Mouse (Mus musculus): ENCODE results near the gene Barhl1. TPM values are rescaled to one million over a fixed set of nuclear protein-coding genes. Genes with fewer than 3 reads are reported as not detected.

Gene Barhl1
- polyA plus RNA-seq, 1 experiment from 2014 or later = not detected

DNA sequence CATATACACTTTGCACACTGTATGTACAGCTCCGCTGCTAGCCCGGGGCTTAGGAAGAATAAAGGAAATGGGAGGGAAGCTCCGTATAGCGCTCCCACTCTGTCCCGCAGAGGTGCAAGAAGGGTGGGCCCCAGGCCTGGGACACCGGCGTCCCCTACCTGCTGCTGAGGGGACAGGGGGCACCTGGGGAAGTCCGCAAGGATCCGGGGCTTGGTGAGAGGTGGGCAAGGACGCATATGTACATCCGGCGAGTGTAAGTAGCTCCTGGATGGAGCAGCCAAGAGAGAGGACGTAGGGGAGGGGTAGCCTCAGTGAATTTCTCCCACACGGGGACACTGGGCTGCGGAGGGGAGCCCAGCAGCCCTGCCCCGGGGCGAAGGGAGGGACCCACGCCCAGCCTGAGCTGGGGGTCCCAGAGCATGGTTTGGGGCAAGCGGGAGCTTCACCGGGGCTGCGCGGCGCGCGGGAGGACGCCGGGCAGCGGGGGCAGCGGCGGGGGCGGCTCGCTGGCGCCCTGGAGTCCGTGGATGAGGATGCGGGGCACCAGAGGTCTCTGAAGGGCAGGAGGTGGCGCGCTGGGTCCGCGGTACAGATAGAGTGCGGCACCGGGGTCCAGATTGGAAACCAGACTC is 7.2 kb downstream of the Barhl1 start:
- Histone ChIP-seq H3K9me3 (ENCODE audit: control insufficient read depth) (no peaks in the 10 kb centered on the region), H3K27ac (ENCODE audit: low read depth, low read length) (no peak overlapping the region), H3K4me1 (replicated peaks; ENCODE audit: control insufficient read depth, insufficient read depth, low read length) (no peaks in the 10 kb centered on the region), H3K9ac (ENCODE audit: low read depth, low read length) (no peak overlapping the region), H3K27me3 (replicated peaks; ENCODE audit: control insufficient read depth, insufficient read depth, low read length) (peaks cover 68% of the 10 kb centered on the region), H3K4me3 (ENCODE audit: low read depth, low read length) (0 out of 2 replicates have a peak overlapping the region, but pooled peaks have one; percentile 2), H3K36me3 (ENCODE audit: control insufficient read depth, insufficient read depth) (peaks cover 11% of the 10 kb centered on the region; the same call in 1 of the 2 replicates), H3K4me2 (replicated peaks; ENCODE audit: low read depth) (no peak overlapping the region)
- TF ChIP-seq CTCF (IDR thresholded peaks at IDR 0.05; ENCODE audit: low read depth) = no peak
- no peak for ATAC-seq
- 1% methylated on average over 40 of the region's 41 CpGs for WGBS

DNA sequence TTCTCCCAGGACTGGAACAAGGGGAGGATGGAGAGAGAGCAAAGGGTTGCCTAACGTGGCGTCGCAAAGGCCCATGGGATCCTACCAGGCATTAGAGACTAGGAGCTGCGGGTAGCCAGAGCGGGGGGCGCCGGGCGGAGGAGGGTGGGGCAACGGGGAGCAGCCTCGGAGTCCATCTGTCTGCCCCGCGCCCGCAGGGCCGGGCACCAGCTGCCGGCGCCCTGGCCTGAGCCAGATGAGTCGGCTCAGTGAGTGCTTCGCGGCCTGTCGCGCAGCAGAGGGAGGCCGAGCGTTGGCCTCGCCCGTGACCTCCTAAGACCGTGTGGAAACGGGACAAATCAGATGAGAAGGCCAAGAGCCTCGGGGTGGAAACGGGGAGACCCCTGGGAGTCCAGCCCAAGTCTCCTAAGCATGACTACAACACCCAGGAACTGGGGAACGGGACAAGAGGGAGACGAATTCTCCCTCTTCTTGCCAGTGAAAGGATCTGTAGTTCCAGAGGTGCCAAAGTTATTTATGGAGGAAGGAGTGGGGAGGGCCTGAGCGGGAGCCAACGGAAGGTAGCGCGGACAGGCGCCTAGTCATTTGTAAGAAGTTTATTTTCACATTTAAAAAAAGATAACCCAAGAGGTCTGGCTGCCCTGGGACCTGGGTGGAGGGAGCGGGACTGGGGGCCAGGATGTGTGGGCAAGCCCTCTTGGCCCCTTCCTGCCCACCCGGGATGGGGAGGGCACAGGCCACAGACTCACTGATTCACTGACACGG is 7.9 kb downstream of the Barhl1 start:
- peaks cover 60% of the 10 kb centered on the region for H3K27me3 ChIP-seq (replicated peaks; ENCODE audit: control insufficient read depth, insufficient read depth, low read length)
- WGBS = 2% methylated on average over 39 of the region's 39 CpGs
- 0 out of 2 replicates have a peak, but pooled peaks have one; percentile 43 for ATAC-seq

DNA sequence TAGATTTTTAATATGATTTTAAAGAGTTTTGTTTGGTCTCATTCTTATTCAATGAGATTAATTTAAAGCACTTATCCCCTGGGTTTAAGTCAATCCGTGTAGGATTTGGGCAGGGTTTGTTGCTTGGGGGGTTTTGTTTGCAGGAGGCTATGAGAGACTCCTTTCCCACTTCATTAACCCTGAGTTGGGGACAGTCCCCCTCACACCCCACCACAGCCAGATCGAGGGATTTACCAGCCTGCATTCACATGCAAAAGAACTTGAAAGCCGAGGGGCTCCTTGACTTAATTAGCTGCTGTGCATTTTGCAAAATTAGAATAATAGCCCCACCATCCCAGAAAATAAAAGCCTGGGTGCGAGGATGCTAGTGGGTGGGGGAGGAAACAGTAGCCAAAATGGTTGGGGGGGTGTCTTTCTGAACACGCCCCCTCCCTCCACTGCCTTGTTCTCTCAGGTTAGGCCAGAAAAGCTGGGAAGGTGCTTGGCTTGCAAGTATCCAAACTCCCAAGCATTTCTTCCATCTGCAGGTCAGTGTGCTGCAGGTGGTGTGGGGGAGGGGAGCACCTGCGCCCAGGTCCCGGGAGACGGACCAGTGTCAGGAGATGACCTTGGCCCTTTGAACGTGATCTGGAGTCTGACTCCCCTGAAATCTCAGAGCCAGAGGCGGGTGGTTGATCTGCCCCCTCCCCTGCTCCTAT is 8.6 kb downstream of the Barhl1 start:
- Histone ChIP-seq H3K4me2 (replicated peaks; ENCODE audit: low read depth) (peak overlapping the region; percentile 38), H3K27ac (ENCODE audit: low read depth, low read length) (no peak overlapping the region), H3K4me1 (replicated peaks; ENCODE audit: control insufficient read depth, insufficient read depth, low read length) (no peaks in the 10 kb centered on the region), H3K27me3 (replicated peaks; ENCODE audit: control insufficient read depth, insufficient read depth, low read length) (peaks cover 53% of the 10 kb centered on the region), H3K9ac (ENCODE audit: low read depth, low read length) (no peak overlapping the region), H3K9me3 (ENCODE audit: control insufficient read depth) (no peaks in the 10 kb centered on the region), H3K36me3 (ENCODE audit: control insufficient read depth, insufficient read depth) (peaks cover 24% of the 10 kb centered on the region; the same call in 1 of the 2 replicates), H3K4me3 (ENCODE audit: low read depth, low read length) (no peak overlapping the region)
- no peak for TF ChIP-seq CTCF (IDR thresholded peaks at IDR 0.05; ENCODE audit: low read depth)
- WGBS = 17% methylated on average over 10 of the region's 10 CpGs
- ATAC-seq = no peak

More for the DNA sequence above, 7.9 kb downstream of the Barhl1 start:
- Histone ChIP-seq H3K4me1 (replicated peaks; ENCODE audit: control insufficient read depth, insufficient read depth, low read length) (no peaks in the 10 kb centered on the region), H3K4me2 (replicated peaks; ENCODE audit: low read depth) (peak overlapping the region; percentile 38), H3K9ac (ENCODE audit: low read depth, low read length) (no peak overlapping the region), H3K36me3 (ENCODE audit: control insufficient read depth, insufficient read depth) (peaks cover 17% of the 10 kb centered on the region; the same call in 1 of the 2 replicates), H3K9me3 (ENCODE audit: control insufficient read depth) (no peaks in the 10 kb centered on the region), H3K4me3 (ENCODE audit: low read depth, low read length) (no peak overlapping the region), H3K27ac (ENCODE audit: low read depth, low read length) (no peak overlapping the region)
- TF ChIP-seq CTCF (IDR thresholded peaks at IDR 0.05; ENCODE audit: low read depth) = no peak

DNA sequence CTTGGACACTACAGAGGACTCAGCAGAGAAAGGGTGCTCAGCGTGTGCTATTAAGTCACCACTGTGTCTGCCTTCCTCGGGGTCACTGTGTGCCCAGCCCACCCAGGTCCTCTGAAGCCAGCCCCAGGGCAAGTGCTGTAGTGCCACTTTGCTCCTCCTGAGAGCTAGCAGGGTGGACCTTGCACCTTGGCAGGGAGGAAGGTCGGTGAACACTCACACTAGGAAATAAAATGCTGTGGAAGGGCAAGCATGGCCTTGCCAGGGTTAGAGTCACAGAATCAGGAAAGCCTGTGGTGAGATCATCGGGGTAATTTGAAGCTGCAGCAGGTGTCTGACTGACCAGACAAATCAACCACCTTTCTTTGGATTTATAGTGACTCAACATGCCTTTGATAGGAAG is 10.9 kb downstream of the Barhl1 start:
- Histone ChIP-seq H3K4me2 (replicated peaks; ENCODE audit: low read depth) (no peak overlapping the region), H3K4me3 (ENCODE audit: low read depth, low read length) (no peak overlapping the region), H3K36me3 (ENCODE audit: control insufficient read depth, insufficient read depth) (peaks cover 30% of the 10 kb centered on the region; the same call in 1 of the 2 replicates), H3K9ac (ENCODE audit: low read depth, low read length) (no peak overlapping the region), H3K9me3 (ENCODE audit: control insufficient read depth) (no peaks in the 10 kb centered on the region), H3K4me1 (replicated peaks; ENCODE audit: control insufficient read depth, insufficient read depth, low read length) (no peaks in the 10 kb centered on the region), H3K27ac (ENCODE audit: low read depth, low read length) (no peak overlapping the region), H3K27me3 (replicated peaks; ENCODE audit: control insufficient read depth, insufficient read depth, low read length) (peaks cover 30% of the 10 kb centered on the region)
- 0 out of 2 replicates have a peak, but pooled peaks have one; percentile 22 for ATAC-seq
- TF ChIP-seq CTCF (IDR thresholded peaks at IDR 0.05; ENCODE audit: low read depth) = no peak
- WGBS = 59% methylated on average over 4 of the region's 4 CpGs

DNA sequence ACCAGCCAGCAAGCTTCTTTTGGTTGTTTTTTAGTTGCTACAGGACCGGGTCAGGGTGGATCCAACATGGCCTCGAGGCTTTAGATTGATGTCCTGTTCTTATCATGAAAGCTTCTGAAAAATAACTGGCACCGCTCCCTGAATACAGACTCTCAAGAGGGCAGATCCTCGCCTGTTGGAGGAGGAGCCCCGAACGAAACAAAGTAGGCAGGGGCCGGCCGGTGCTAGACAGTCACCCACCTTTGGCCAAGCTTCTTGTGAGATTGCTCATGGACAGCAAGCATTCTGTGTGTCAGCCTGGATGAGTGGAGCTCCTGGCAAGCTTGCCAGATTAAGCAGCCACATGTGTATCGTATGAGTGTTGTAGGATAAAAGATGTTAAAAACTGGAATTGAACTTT is 11.7 kb downstream of the Barhl1 start:
- Histone ChIP-seq H3K4me1 (replicated peaks; ENCODE audit: control insufficient read depth, insufficient read depth, low read length) (no peaks in the 10 kb centered on the region), H3K9me3 (ENCODE audit: control insufficient read depth) (no peaks in the 10 kb centered on the region), H3K4me2 (replicated peaks; ENCODE audit: low read depth) (no peak overlapping the region), H3K27ac (ENCODE audit: low read depth, low read length) (no peak overlapping the region), H3K27me3 (replicated peaks; ENCODE audit: control insufficient read depth, insufficient read depth, low read length) (peaks cover 22% of the 10 kb centered on the region), H3K9ac (ENCODE audit: low read depth, low read length) (no peak overlapping the region), H3K4me3 (ENCODE audit: low read depth, low read length) (no peak overlapping the region), H3K36me3 (ENCODE audit: control insufficient read depth, insufficient read depth) (peaks cover 37% of the 10 kb centered on the region)
- TF ChIP-seq CTCF (IDR thresholded peaks at IDR 0.05; ENCODE audit: low read depth) = no peak
- ATAC-seq = no peak
- 87% methylated on average over 9 of the region's 9 CpGs for WGBS

DNA sequence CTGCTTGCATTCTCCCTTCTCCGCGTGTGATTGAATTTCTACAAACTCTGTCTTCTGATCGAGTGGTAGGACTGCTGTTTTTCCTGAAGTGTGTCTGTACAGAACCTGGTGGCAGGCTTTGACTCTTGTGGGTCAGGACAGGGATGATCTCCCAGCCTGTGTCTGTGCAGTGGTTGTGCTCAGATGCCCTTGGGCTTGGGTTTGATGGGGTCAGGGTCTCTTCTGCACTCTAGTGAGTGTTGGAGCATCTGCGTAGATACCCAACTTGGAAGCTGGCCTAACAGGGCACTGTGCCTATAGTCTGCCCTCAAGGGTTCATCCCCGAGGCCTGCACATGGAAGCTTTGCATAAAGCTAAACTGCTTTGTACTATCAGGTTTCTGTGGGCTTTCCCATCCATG is 12.6 kb downstream of the Barhl1 start:
- no peak overlapping the region for H3K27ac ChIP-seq (ENCODE audit: low read depth, low read length)
- peaks cover 44% of the 10 kb centered on the region for H3K36me3 ChIP-seq (ENCODE audit: control insufficient read depth, insufficient read depth)
- H3K9me3 ChIP-seq (ENCODE audit: control insufficient read depth) = no peaks in the 10 kb centered on the region
- peaks cover 13% of the 10 kb centered on the region for H3K27me3 ChIP-seq (replicated peaks; ENCODE audit: control insufficient read depth, insufficient read depth, low read length)
- TF ChIP-seq CTCF (IDR thresholded peaks at IDR 0.05; ENCODE audit: low read depth) = no peak
- H3K4me3 ChIP-seq (ENCODE audit: low read depth, low read length) = no peak overlapping the region
- ATAC-seq = no peak
- no peak overlapping the region for H3K9ac ChIP-seq (ENCODE audit: low read depth, low read length)
- no peak overlapping the region for H3K4me2 ChIP-seq (replicated peaks; ENCODE audit: low read depth)
- 93% methylated on average over 5 of the region's 5 CpGs for WGBS
- H3K4me1 ChIP-seq (replicated peaks; ENCODE audit: control insufficient read depth, insufficient read depth, low read length) = no peaks in the 10 kb centered on the region
